Mouse (Mus musculus): ENCODE measurements around the gene Pou2f3.

Gene Pou2f3

DNA sequence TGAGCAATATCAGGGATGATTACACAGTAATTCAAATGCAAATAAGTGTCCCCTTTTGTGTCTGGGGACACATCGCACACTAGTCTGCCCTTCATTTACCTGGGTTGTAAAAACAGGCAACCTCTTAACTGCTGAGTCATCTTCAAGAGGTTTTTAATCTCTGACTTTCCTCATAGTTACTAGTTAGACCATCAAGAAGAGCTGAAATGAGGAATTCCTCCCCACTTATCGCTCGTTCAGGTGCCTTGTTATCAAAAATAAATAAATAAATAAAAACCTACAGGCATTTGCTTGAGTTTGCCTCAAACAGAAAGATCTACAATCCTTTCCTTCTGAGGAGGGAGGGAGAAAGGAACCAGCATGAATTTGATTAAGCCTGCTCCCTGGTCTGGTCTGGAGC lies 101.4 kb downstream of the Pou2f3 start:
- no peak for DNase-seq (ENCODE audit: low spot score in 2 of 2)

DNA sequence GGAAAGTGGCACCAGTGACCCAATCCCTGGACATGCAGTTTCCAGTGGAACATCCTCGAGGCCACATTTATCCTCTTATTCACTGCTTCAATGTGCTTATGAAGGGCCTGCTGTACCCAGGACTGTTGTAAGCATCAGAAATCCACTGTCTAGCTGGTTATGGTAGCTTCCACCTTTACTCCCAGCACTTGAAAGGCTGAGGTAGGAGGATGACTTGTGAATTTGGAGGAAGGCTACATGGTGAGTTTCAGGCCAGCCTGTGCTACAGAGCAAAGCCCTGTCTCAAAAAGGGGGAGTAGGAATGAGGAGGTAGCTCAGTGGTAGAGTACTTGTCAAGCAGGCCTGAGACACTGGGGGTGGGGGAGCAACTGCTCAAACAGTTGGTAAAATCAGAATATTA lies 102.1 kb downstream of the Pou2f3 start:
- DNase-seq (ENCODE audit: low spot score in 2 of 2): no peak

DNA sequence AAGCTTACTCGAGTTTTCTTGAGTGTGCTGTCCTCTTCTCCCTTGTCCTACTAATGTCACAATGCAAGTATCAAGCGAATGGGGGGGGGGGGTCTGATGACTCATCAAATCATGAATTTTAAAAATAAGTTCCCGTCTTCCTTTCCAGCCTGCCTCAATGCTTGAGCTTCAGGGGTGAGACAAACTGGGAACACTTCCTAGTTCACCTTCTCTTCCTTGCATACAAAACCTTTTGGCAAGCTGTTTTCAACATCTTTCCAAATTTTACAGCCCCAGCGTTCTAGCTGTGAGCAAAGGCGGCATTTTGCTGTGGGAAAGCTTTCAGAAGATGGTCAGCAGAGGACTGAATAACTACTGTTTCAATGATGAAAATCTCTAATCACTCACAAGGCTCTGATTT lies 102.6 kb downstream of the Pou2f3 start:
- DNase-seq (ENCODE audit: low spot score in 2 of 2): no peak

DNA sequence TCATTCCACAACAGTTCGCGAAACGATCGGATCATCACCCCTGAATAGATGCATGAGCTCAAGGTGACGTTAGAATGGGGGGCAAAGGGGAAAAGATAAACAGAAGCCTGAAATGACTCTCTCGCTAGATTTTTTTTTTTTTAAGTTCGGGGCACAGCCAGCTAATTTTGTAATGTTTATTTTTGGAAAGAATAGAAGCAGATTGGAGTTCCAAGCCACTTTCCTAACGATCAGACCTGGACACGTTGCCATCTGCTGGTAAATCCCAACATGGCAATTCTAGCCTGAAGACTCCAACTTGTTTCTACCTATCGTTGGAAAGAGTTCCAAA lies 103.0 kb downstream of the Pou2f3 start, which contains the start of gene Arhgef12:
Gene Arhgef12 (minus strand): TSS at position 53 of the 331 bp plus-strand sequence.
- DNase-seq (ENCODE audit: low spot score in 2 of 2): no peak

DNA sequence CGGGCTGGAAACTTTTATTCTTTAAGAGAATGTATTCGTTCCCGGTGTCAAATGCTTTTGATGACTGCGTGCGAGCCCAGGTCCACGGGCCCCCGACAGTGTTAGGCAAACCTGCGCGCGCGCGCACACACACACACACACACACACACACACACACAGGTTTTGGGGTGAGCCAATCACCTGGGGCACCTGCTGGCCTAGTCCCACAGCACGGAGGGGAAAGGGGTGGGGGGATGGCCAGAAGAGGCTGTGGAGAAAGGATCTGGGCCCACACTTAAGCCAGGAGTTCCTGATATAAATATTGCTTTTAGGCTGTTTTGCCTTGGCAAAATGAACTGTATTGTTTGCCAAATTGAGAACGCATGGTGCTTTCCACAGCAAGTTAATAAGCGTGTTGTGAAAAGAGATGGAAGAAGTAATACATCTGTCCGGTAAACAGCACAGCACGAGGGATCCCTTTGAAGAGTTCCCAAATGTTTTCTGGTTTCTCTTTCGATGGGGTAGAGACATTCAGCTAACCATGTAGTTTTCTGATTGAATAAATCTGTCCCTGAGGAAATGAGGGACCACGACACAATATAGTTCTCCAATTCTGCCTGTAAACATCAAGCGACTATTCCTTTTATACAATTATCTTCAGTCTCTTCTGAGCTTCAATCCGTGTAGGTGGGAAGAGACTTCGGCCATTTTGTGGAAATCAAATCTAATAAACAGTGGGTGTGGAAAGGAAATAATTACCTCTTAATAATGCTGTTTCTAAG lies 103.6 kb downstream of the Pou2f3 start:
- DNase-seq (ENCODE audit: low spot score in 2 of 2): peak in 1 of 2 experiments; percentile 25

DNA sequence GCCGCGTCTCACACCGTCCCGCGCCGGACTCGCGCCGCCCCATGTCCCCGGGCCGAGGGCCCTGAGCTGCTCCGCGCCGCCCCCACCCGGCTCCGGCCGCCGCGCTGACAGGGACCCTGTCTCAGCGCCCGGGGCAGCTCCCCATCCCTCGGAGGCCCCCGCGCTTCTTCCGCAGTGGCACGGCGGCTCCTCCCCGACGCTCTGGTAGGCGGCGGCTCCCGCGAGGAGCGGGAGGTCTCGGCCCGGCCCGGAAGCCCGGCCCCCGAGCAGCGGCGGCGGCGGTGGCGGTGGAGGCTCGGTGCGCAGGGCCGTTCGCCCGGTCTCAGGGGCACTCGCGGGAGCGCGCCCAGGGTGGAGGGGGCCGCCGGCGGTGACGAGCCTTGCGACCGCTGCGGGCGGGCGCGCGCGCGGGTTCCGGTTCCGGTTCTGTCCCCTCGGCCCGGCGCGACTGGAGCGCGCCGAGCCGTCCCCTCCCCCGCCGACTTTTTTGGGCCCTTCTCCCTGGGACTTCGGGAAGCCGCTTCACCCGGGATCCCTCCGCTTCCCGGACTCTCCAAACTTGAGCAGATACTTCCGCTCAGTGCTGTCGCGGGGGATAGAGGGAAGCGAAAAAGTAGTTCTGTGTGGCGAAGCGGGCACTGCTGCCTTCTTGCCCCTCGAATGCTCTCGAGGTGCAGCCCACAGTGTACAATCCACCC lies 104.4 kb downstream of the Pou2f3 start:
- DNase-seq (ENCODE audit: low spot score in 2 of 2): peak; percentile 52 to 69

DNA sequence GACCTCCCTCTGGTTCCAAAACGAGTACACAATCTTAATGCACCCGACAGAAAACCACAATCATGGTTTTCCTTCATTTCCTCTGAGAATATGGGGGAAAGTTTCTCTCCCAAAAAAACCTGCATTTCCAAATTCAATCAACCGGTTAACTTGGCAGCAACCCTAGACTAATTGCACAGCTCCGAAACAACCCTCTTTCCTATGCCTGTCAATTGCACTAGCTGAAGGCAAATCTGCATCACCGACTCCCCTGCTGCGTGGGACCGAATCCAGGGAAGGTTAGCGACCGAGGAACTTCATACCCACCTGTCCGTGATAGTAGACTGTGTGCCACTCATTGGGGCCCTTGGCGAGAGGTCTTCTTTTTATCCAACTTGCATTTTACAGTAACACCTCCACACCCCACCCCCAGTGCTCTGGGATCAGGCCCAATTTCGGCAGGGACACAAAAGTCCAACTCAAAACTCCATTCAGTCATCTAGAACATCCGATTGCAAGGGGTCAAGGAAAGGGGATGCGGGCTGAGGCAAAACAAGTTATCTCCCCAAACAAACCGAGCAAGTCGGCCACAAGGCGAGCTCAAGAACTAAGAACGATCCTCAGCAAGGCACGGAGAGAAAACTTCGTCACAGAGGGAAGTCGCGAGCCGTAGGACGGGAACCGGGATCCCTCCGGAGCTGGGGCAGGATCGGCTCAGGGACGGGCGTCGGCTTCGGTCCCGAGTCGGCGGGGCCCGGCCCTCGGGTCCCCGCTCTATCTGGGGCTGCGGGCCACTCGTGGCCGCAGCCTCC lies 105.1 kb downstream of the Pou2f3 start:
- DNase-seq (ENCODE audit: low spot score in 2 of 2): peak; percentile 17 to 25

DNA sequence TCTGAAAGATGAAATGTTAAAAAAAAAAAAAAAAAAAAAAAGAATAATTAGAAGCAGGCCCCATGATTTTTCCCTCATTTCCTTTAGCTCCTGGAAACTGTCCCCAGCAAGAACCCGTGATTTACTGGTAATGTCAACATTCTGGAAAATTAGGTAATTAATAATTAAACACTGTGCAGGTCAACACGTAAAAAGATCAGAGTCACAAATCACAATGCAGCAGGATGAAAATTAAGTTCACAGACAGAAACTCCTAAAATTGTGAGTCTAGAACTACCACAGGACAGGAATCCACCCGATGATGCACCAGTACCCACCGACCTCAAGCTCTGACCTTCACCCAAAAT lies 105.7 kb downstream of the Pou2f3 start:
- DNase-seq (ENCODE audit: low spot score in 2 of 2): no peak

DNA sequence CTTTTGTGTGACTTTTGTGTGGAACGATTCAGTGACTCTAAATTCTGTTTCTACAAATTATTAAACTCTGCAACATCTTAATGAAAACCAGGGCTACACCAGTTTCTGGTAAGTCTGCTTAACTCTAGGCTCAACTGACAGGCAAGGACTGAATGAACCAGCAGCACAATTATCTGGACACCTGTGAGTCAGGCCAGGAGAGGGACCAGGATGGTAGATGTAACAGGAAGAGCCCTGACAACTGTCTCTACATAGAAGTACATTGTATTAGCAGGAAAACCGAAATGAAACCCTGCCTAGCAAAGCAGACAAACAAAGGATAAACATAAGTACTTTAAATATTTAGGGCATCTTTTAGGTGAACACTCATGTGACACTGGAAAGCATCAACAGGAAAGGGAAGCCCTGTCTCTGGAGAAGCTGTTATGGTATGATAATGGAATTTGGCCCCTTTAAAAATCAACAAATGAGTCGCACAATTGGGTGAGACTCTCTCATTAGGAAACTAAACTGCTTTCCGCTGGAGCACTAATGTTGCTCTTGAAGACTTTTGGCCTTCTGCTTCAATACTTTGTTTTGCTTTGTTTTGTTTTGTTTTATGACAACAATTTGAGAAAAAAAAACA lies 106.4 kb downstream of the Pou2f3 start:
- no peak for DNase-seq (ENCODE audit: low spot score in 2 of 2)

DNA sequence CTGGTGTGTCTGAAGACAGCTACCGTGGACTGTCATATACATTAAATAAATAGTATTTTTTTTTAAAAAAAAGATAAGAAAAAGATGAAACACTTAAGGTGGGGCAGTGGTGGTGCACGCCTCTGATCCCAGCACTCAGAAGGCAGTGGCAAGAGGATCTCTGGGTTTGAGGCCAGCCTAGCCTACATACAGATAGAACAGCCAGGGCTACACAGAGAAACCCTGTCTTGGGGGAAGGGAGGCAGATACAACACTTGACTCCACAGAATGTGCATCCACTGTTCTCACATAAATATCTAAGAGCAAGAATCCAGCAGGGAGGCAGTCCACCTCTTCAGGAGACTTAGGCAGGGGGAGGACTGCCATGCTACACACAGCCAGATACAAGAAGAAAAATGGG lies 107.2 kb downstream of the Pou2f3 start:
- DNase-seq (ENCODE audit: low spot score in 2 of 2): no peak

DNA sequence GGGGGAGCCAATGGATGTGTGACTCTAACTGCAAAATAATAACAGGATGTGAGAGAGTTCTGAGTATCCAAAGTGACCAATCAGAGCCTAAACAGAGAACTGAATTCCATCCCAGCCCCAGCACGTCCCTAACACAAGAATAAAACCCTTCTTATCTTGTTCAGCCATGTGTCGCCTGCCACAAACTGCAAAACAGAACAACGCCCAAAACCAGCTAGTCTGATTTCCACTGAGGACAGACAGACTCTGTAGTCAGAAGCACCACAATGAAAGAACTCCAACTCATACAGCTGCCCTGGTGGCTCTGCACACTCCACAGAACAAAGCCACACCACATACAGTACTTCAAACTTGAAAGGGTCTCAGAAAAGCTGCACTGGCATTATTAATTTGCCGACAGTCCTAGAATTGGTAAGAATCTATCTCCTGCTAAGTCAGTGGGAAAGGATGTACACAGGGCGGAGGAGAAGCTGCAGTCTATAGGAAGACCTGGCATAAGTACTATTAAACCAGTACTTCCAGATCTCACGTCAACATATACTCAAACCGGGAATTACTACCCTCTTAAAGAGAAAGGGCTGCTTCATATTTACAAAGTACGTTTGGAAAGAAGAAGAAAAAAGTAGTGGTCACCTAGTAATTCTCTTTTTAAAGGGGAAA lies 108.1 kb downstream of the Pou2f3 start:
- peak; percentile 20 to 36 for DNase-seq (ENCODE audit: low spot score in 2 of 2)

DNA sequence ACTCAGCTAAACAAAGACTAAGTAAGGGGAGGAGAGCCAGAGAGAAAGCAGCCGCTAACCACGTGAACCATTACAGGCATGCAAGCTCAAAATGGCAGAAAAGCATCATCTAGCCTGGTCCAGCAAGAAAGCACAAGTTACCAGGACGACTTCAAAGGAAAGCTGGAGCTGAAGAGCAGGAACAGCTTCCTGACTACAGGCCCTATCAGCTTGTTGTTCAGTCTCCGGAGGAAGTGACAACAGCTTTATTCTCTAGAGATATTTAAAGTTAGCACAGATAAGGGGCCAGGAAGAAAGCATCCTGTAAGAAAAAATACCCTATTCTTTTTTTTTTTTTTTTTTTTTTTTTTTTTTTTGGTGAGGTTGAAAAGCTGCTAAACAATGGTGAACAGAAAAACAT lies 111.2 kb downstream of the Pou2f3 start:
- no peak for DNase-seq (ENCODE audit: low spot score in 2 of 2)

DNA sequence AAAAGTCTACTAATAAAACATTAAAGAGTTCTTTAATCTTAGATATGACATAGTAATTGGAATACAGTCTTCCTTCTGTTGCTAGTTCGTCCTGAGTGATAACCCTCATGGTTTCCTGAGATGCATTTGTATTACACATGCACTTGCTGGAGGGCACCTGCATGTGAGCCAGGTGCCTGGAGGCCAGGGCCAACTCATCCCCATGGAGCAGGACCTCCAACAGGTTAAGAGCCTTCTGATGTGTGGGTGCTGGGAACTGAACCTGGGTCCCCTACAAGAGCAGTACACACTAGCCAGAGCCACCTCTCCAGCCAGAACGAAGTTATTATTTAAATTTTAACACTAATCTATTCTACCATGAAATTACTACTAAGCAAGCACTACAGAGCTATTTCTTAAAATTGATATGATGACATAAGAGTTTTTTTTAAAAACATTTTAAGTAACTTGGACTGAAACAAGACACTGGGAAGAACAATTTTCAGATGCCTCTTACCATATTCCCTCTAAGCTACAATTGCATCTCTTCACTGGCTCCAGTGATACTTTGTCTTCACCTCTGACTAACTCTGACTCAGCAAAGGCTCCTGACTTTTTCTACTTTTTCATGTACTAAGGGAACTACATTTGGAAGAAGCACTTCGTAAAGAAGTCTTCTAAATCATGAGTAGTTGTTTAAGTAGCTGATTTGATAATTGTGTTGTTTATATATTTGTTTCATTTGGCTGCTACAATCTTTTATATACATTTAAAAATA lies 112.2 kb downstream of the Pou2f3 start:
- DNase-seq (ENCODE audit: low spot score in 2 of 2): no peak

DNA sequence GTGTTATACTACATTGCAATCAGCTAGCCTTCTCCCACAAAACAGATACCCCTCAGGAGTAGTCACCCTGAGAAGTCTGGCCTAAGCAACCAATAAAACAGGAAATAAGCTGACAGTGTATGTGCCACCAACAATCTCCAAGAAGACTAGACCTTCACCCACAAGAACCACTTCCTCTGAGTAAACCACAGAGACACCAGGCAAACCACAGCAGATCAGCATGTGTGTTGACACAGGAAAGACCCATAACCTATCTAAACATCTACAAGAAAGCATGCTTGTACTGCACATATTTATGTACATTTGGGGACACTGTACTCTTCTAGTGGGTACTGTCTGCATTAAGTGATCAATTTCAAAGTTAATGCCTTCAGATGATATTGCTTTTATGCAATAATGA lies 113.8 kb downstream of the Pou2f3 start:
- DNase-seq (ENCODE audit: low spot score in 2 of 2): no peak

DNA sequence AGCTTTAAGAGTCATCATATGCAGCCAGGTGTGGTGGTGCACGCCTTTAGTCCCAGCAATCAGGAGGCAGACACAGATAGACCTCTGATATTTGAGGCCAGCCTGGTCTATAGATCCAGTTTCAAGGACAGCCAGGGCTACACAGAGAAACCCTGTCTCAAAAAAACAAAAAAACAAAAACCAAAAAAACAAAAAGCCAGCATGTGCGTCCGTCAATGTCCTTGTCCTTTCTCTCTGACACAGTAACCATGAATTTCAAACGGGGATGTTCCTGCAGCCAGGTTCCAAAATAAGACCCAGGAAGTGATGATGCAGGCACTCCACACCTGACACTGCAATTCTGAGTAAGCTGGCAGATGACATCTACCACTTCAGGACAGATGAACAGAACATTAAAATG lies 115.3 kb downstream of the Pou2f3 start:
- DNase-seq (ENCODE audit: low spot score in 2 of 2): no peak

DNA sequence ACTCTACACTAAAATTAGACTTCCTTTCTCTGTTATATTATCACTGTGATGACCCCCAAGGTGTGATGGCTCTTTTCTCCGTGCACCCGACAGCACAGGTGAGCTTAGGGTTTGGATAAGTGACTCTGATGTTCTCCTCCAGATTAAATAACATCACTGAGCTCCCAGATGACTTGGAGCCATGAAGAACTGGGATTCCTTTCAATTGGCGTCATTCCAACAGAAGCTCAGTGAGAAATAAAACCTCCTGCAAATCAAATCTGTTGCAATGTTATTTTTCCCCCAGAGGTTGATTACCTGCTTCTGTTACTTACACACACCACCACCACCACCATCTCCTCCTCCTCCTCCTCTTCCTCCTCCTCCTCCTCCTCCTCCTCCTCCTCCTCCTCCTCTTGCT lies 116.4 kb downstream of the Pou2f3 start:
- DNase-seq (ENCODE audit: low spot score in 2 of 2): no peak

DNA sequence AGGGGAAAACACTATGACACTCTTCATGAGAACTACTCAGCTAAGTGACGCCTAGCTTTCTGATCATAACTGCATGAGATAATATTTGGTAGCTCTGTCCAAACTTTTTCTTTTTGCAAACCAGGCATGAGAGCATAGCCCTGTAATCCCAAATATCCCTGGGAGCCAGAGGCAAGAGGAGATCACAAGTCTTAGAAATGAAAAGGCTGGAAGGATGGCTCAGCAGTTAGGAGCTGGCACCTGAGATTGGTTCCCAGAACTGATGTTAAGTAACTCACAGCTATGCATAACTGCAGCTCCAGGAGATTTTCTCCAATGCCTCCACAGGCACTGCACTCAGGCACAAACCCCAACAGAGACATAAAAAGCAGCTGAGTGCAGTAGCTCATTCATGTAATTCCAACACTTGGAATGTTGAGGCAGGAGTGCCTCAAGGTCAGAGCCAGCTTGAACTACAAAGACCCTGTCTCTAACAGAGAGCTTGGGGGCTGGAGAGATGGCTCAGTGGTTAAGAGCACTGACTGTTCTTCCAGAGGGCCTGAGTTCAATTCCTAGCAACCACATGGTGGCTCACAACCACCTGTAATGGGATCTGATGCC lies 124.4 kb downstream of the Pou2f3 start:
- DNase-seq (ENCODE audit: low spot score in 2 of 2): no peak

DNA sequence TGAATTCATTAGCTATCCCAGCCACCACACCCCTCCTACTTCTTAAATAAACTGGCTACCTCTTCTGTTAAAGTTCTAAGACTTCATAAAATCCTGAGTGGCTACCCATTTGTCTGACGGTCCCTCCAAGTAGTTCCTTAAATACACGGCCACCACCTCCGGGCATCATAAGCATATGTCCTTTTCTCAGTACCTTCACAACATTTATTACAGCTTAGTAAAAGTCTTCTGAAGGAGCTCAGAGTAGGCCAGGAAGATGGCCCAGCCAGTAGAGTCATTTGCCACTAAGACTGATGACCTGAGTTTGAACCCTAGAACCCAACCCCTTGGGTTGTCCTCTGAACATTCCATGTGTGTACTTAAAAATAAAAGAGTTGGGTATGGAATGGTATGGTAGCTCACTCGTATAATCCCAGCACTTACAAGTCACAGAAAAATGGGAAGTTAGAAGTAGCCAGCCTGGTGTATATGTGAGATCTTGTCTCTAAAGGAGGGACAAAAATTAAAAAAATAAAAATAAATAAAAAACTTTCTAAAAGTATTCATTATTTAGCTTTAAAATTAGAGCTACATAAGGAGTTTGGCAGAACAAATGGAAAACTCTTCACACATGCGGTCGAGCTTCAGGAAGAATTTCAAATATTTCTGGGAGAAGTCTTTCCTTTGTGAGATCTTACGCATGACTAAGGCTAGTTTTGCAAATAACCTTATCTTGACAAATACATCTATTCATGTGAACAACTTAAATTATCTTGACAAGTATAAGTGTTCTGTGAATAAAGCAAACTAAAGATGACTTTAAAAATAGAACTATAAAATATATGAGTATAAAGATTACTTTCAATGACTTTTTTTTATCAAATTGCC lies 125.4 kb downstream of the Pou2f3 start:
- DNase-seq (ENCODE audit: low spot score in 2 of 2): no peak

DNA sequence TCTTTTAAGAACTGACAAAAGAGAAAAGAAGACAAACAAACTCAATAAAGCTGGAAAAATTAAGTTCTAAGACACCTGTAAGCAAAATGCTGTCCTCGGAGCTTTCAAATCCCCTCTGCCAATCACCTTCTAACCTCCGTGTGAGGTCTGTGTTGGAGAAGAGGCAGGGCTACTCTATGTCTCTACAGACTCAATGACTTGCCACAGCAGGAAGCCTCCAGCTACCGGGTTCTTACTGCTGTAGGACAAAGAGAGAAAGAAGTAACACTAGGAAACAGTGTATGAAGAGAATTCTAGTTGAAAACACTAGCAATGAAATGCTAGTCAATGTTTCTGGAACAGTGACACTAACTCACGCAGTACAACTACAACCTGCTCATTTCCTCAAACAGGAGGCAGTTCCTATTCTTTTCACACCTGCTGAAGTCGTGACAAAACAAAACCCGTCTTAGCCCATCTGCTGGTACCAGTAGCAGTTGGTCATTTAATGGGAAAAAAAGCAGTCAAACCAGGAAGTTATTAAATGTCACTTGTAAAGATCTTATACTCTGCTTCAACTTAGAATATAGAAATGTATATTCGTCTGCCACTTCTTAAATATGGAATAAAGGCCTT lies 126.6 kb downstream of the Pou2f3 start:
- DNase-seq (ENCODE audit: low spot score in 2 of 2): no peak

Data from spleen, postnatal 14 days (tissue).